Mouse (Mus musculus): Measurements from ENCODE around the gene 1110002E22Rik. TPM values are rescaled to one million over a fixed set of nuclear protein-coding genes. Genes with fewer than 3 reads are reported as not detected.

The 1110002E22Rik gene
- polyA plus RNA-seq, 1 experiment from 2014 or later, result 0.21 TPM

GRCm38 (mm10) chr3:138050772-138051171, 14.1 kb upstream of the 1110002E22Rik start:
- Histone ChIP-seq H3K9ac (no peak overlapping the region), H3K4me1 (ENCODE audit: insufficient read depth) (peaks cover 9% of the 10 kb centered on the region; the same call in 1 of the 2 replicates), H3K27me3 (ENCODE audit: insufficient read depth, low read length) (no peaks in the 10 kb centered on the region), H3K4me2 (no peak overlapping the region), H3K27ac (ENCODE audit: low read depth) (no peak overlapping the region), H3K36me3 (ENCODE audit: insufficient read depth) (no peaks in the 10 kb centered on the region), H3K4me3 (ENCODE audit: low read depth, low read length) (no peak overlapping the region), H3K9me3 (ENCODE audit: low read depth, low read length) (no peaks in the 10 kb centered on the region)
- WGBS, result 72% methylated on average over 11 of the region's 11 CpGs
- DNase-seq (no peak), ATAC-seq (ENCODE audit: insufficient read depth) (no peak)
- TF ChIP-seq CTCF (IDR thresholded peaks at IDR 0.05; ENCODE audit: low read depth), result no peak

DNA sequence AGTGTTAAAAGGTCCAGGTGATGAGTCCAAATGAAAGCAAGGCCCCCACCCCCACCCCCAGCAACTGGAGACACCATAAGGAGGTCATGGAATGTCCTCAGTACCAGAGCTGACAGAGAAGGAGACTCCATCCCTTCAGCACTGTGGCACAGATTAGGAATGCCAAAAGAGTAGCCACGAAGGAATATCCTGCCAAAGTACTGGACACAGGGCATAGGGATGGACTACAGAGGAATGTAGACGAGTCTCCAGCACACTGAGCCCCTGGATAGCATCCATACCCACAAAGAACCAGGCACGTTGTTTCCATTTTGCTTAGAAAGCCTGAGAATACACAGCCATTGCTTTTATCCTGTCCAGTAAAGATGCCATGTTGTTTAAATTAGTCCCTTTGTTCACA, 13.4 kb upstream of the 1110002E22Rik start:
- ATAC-seq (ENCODE audit: insufficient read depth) (no peak), DNase-seq (no peak)
- TF ChIP-seq CTCF (IDR thresholded peaks at IDR 0.05; ENCODE audit: low read depth), result no peak
- no peaks in the 10 kb centered on the region for H3K27me3 ChIP-seq (ENCODE audit: insufficient read depth, low read length)
- no peak overlapping the region for H3K4me2 ChIP-seq
- no peaks in the 10 kb centered on the region for H3K9me3 ChIP-seq (ENCODE audit: low read depth, low read length)
- 86% methylated on average over 3 of the region's 3 CpGs for WGBS
- no peak overlapping the region for H3K4me3 ChIP-seq (ENCODE audit: low read depth, low read length)
- H3K27ac ChIP-seq (ENCODE audit: low read depth), result no peak overlapping the region
- H3K4me1 ChIP-seq (ENCODE audit: insufficient read depth), result peaks cover 9% of the 10 kb centered on the region
- H3K36me3 ChIP-seq (ENCODE audit: insufficient read depth), result no peaks in the 10 kb centered on the region
- no peak overlapping the region for H3K9ac ChIP-seq

DNA sequence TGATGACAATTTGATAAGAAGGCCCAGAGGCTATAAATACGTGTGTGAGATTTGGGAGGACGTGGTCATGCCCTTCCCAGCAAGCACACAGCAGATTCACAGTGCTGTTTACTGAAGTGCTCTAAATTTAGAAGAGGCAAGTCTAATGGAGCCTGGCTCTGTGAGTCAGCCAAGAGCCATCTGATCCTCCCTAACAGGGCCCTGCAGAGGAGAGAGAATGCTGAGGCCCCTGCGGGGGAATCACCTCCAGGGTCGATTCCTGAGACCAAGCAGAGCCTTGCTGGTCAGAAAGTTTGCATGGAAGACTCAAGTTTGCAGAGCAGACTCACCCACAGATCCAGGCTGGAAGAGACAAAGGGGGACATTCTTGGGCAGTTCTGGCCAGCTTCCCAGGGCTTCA, 10.9 kb upstream of the 1110002E22Rik start:
- no peak overlapping the region for H3K4me3 ChIP-seq (ENCODE audit: low read depth, low read length)
- no peaks in the 10 kb centered on the region for H3K9me3 ChIP-seq (ENCODE audit: low read depth, low read length)
- no peak overlapping the region for H3K4me2 ChIP-seq
- peak overlapping the region; percentile 24; the same call in 1 of the 2 replicates for H3K9ac ChIP-seq
- peak overlapping the region; percentile 87 for H3K27ac ChIP-seq (ENCODE audit: low read depth)
- no peaks in the 10 kb centered on the region for H3K27me3 ChIP-seq (ENCODE audit: insufficient read depth, low read length)
- no peaks in the 10 kb centered on the region for H3K36me3 ChIP-seq (ENCODE audit: insufficient read depth)
- peaks cover 19% of the 10 kb centered on the region for H3K4me1 ChIP-seq (ENCODE audit: insufficient read depth)
- ATAC-seq (ENCODE audit: insufficient read depth), result peak; percentile 80
- peak; percentile 64 for DNase-seq
- WGBS, result 9% methylated on average over 4 of the region's 4 CpGs
- TF ChIP-seq CTCF (IDR thresholded peaks at IDR 0.05; ENCODE audit: low read depth), result no peak

GRCm38 (mm10) chr3:138056976-138057375, 7.9 kb upstream of the 1110002E22Rik start:
- Histone ChIP-seq H3K9me3 (ENCODE audit: low read depth, low read length) (no peaks in the 10 kb centered on the region), H3K4me3 (ENCODE audit: low read depth, low read length) (no peak overlapping the region), H3K36me3 (ENCODE audit: insufficient read depth) (no peaks in the 10 kb centered on the region), H3K4me1 (ENCODE audit: insufficient read depth) (peaks cover 19% of the 10 kb centered on the region), H3K9ac (no peak overlapping the region), H3K4me2 (no peak overlapping the region), H3K27me3 (ENCODE audit: insufficient read depth, low read length) (no peaks in the 10 kb centered on the region), H3K27ac (ENCODE audit: low read depth) (peak overlapping the region; percentile 18)
- TF ChIP-seq CTCF (IDR thresholded peaks at IDR 0.05; ENCODE audit: low read depth), result no peak
- ATAC-seq (ENCODE audit: insufficient read depth) (peak; percentile 58; the same call in 1 of the 2 replicates), DNase-seq (peak; percentile 74)
- 21% methylated on average over 7 of the region's 7 CpGs for WGBS

DNA sequence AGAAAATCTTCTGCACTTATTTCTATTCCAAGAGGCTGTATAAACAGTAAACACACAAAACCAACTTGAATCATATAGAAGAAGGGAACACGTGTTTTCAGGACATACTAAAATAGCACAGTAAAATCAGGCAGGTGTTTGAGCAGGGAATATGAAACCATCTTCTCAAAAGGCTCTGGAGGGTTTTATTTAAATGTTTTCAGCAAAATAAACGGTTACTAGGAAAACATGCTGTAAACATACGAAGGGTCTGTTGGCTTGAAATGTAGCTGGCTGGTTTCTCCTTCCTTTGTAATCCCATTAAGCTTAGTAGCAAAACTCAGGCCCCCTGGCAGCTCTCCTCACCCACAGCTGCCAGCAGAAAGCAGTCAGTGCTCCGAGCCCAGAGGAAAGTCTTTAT, 6.6 kb upstream of the 1110002E22Rik start:
- no peak for DNase-seq
- Histone ChIP-seq H3K9me3 (ENCODE audit: low read depth, low read length) (no peaks in the 10 kb centered on the region), H3K9ac (no peak overlapping the region), H3K27me3 (ENCODE audit: insufficient read depth, low read length) (no peaks in the 10 kb centered on the region), H3K27ac (ENCODE audit: low read depth) (no peak overlapping the region), H3K4me1 (ENCODE audit: insufficient read depth) (peaks cover 19% of the 10 kb centered on the region), H3K4me3 (ENCODE audit: low read depth, low read length) (no peak overlapping the region), H3K4me2 (no peak overlapping the region), H3K36me3 (ENCODE audit: insufficient read depth) (no peaks in the 10 kb centered on the region)
- no peak for ATAC-seq (ENCODE audit: insufficient read depth)
- no peak for TF ChIP-seq CTCF (IDR thresholded peaks at IDR 0.05; ENCODE audit: low read depth)
- 54% methylated on average over 4 of the region's 4 CpGs for WGBS

GRCm38 (mm10) chr3:138060429-138060828, 4.4 kb upstream of the 1110002E22Rik start:
- no peak overlapping the region for H3K27ac ChIP-seq (ENCODE audit: low read depth)
- no peaks in the 10 kb centered on the region for H3K9me3 ChIP-seq (ENCODE audit: low read depth, low read length)
- H3K27me3 ChIP-seq (ENCODE audit: insufficient read depth, low read length), result no peaks in the 10 kb centered on the region
- peaks cover 28% of the 10 kb centered on the region for H3K4me1 ChIP-seq (ENCODE audit: insufficient read depth)
- H3K4me2 ChIP-seq, result no peak overlapping the region
- no peaks in the 10 kb centered on the region for H3K36me3 ChIP-seq (ENCODE audit: insufficient read depth)
- DNase-seq (no peak), ATAC-seq (ENCODE audit: insufficient read depth) (no peak)
- H3K9ac ChIP-seq, result no peak overlapping the region
- H3K4me3 ChIP-seq (ENCODE audit: low read depth, low read length), result no peak overlapping the region
- TF ChIP-seq CTCF (IDR thresholded peaks at IDR 0.05; ENCODE audit: low read depth), result no peak
- WGBS, result 91% methylated on average over 7 of the region's 7 CpGs

- Histone ChIP-seq H3K36me3 (ENCODE audit: insufficient read depth) (no peaks in the 10 kb centered on the region), H3K4me2 (no peak overlapping the region), H3K9ac (no peak overlapping the region), H3K9me3 (ENCODE audit: low read depth, low read length) (no peaks in the 10 kb centered on the region), H3K4me3 (ENCODE audit: low read depth, low read length) (no peak overlapping the region), H3K27ac (ENCODE audit: low read depth) (no peak overlapping the region), H3K4me1 (ENCODE audit: insufficient read depth) (peaks cover 28% of the 10 kb centered on the region), H3K27me3 (ENCODE audit: insufficient read depth, low read length) (no peaks in the 10 kb centered on the region)
- TF ChIP-seq CTCF (IDR thresholded peaks at IDR 0.05; ENCODE audit: low read depth), result no peak
- no peak for DNase-seq
- ATAC-seq (ENCODE audit: insufficient read depth), result no peak
- 78% methylated on average over 9 of the region's 9 CpGs for WGBS
These were observed 3.5 kb upstream of the 1110002E22Rik start for GRCm38 (mm10) chr3:138061205-138061911.

All from lung, embryonic 14.5 days (tissue).